Mouse (Mus musculus) CH12.LX (cell line): Measurements from ENCODE around the gene Clcnka. TPM values are rescaled to one million over a fixed set of nuclear protein-coding genes. Genes with fewer than 3 reads are reported as not detected.
A peak's percentile ranks its signal among the peaks of the same experiment; 100 is the strongest.

Source experiments
- DNase-seq: peaks from one replicate; pipeline ENCODE4 v3.0.0-alpha.2; 2013; ENCODE audit errors: extremely low read depth
- H3K27ac ChIP-seq: 2 replicates; pipeline ENCODE4 v1.5.1; 2012; ENCODE audit warnings: low read depth, mild to moderate bottlenecking, control low read depth, moderate library complexity; ENCODE audit not compliant: insufficient read depth
- H3K27me3 ChIP-seq: replicated peaks from 2 replicates; pipeline ENCODE3; 2012; ENCODE audit warnings: inconsistent platforms
- H3K36me3 ChIP-seq, 2 experiments: replicated peaks in 1 of 2; 2 replicates each; pipeline versions ENCODE3 to v1.6.1; 2012; ENCODE audit warnings: inconsistent platforms in 1 of 2, low read length in 1 of 2, mild to moderate bottlenecking in 1 of 2, mixed read lengths in 1 of 2, moderate library complexity in 1 of 2; ENCODE audit not compliant: control insufficient read depth in 1 of 2, insufficient read depth in 1 of 2
- H3K4me1 ChIP-seq, 2 experiments: 2 replicates each; pipeline ENCODE4 v1.6.1; 2012; ENCODE audit warnings: inconsistent platforms in 1 of 2, moderate library complexity in 1 of 2; ENCODE audit not compliant: insufficient read depth in 2 of 2, control insufficient read depth in 1 of 2
- H3K4me2 ChIP-seq: 2 replicates; pipeline ENCODE4 v1.6.1; 2012; ENCODE audit warnings: low read depth, mild to moderate bottlenecking, control low read depth; ENCODE audit not compliant: poor library complexity, insufficient read depth, severe bottlenecking
- H3K4me3 ChIP-seq, 3 experiments: fragments of 150-350 bp in 1 of 3; sonication (generic) in 1 of 3; replicated peaks in 1 of 3; 2 replicates each; pipeline versions ENCODE3 to v1.5.1; 2011 to 2012; ENCODE audit warnings: low read depth in 2 of 3, low read length in 2 of 3, mild to moderate bottlenecking in 2 of 3, moderate library complexity in 2 of 3, control low read depth in 1 of 3, improper control_type of control experiment in 1 of 3, inconsistent platforms in 1 of 3, mixed read lengths in 1 of 3; ENCODE audit not compliant: poor library complexity in 1 of 3
- H3K79me2 ChIP-seq: replicated peaks from 2 replicates; pipeline ENCODE4 v1.6.1; 2012; ENCODE audit warnings: mild to moderate bottlenecking, moderate library complexity; ENCODE audit not compliant: control insufficient read depth, poor library complexity, insufficient read depth, severe bottlenecking; ENCODE audit errors: extremely low read depth
- H3K9ac ChIP-seq: 2 replicates; pipeline ENCODE4 v1.6.1; 2012; ENCODE audit warnings: low read depth, mild to moderate bottlenecking, control low read depth, moderate library complexity; ENCODE audit not compliant: insufficient read depth
- H3K9me3 ChIP-seq: replicated peaks from 2 replicates; pipeline ENCODE3; 2012; ENCODE audit warnings: low read length, inconsistent platforms, mixed read lengths
- BHLHE40 ChIP-seq: IDR thresholded peaks from 2 replicates; pipeline ENCODE4 v1.6.1; 2011; ENCODE audit warnings: mild to moderate bottlenecking, low read depth, low read length, improper control_type of control experiment
- CHD2 ChIP-seq: IDR thresholded peaks from 2 replicates; pipeline ENCODE4 v1.6.1; 2011; ENCODE audit warnings: low read length, improper control_type of control experiment
- CTCF ChIP-seq, 2 experiments: IDR thresholded peaks in 1 of 2; conservative IDR thresholded peaks in 1 of 2; 2 replicates each; pipeline ENCODE4 v1.5.1; 2011 to 2012; ENCODE audit warnings: low read depth in 2 of 2, low read length in 2 of 2, improper control_type of control experiment in 1 of 2, inconsistent platforms in 1 of 2, mild to moderate bottlenecking in 1 of 2, moderate library complexity in 1 of 2
- E2F4 ChIP-seq: IDR thresholded peaks from 2 replicates; pipeline ENCODE4 v1.6.1; 2011; ENCODE audit warnings: low read depth, low read length, improper control_type of control experiment; ENCODE audit not compliant: insufficient replicate concordance
- ELF1 ChIP-seq: IDR thresholded peaks from 2 replicates; pipeline ENCODE4 v1.6.1; 2014; ENCODE audit warnings: low read depth, mild to moderate bottlenecking, inconsistent platforms, low read length, improper control_type of control experiment
- EP300 ChIP-seq: IDR thresholded peaks from 2 replicates; pipeline ENCODE4 v1.6.1; 2011; ENCODE audit warnings: low read length, improper control_type of control experiment
- HCFC1 ChIP-seq: IDR thresholded peaks from 2 replicates; pipeline ENCODE4 v1.6.1; 2012; ENCODE audit warnings: low read depth, mild to moderate bottlenecking, inconsistent platforms, low read length, improper control_type of control experiment
- IRF4 ChIP-seq: IDR thresholded peaks from 2 replicates; pipeline ENCODE4 v1.6.1; 2014; ENCODE audit warnings: low read depth, mild to moderate bottlenecking, inconsistent platforms, low read length, improper control_type of control experiment
- JUN ChIP-seq: IDR thresholded peaks from 2 replicates; pipeline ENCODE4 v1.6.1; 2011; ENCODE audit warnings: low read depth, mild to moderate bottlenecking, low read length, improper control_type of control experiment, moderate library complexity; ENCODE audit not compliant: insufficient read depth
- KAT2A ChIP-seq: IDR thresholded peaks from 2 replicates; pipeline ENCODE4 v1.6.1; 2012; ENCODE audit warnings: low read length, improper control_type of control experiment, inconsistent platforms; ENCODE audit not compliant: insufficient replicate concordance
- MAFK ChIP-seq: IDR thresholded peaks from 2 replicates; pipeline ENCODE4 v1.6.1; 2011; ENCODE audit warnings: low read length, improper control_type of control experiment; ENCODE audit not compliant: insufficient replicate concordance
- MAZ ChIP-seq: IDR thresholded peaks from 2 replicates; pipeline ENCODE4 v1.6.1; 2012; ENCODE audit warnings: low read depth, mild to moderate bottlenecking, inconsistent platforms, low read length, improper control_type of control experiment, moderate library complexity
- MEF2A ChIP-seq: IDR thresholded peaks from 2 replicates; pipeline ENCODE4 v1.6.1; 2014; ENCODE audit warnings: low read depth, mild to moderate bottlenecking, inconsistent platforms, low read length, improper control_type of control experiment, borderline replicate concordance
- MXI1 ChIP-seq: IDR thresholded peaks from 2 replicates; pipeline ENCODE4 v1.6.1; 2011; ENCODE audit warnings: mild to moderate bottlenecking, low read depth, low read length, improper control_type of control experiment
- MYC ChIP-seq: IDR thresholded peaks from 2 replicates; pipeline ENCODE4 v1.6.1; 2011; ENCODE audit warnings: low read depth, mild to moderate bottlenecking, improper control_type of control experiment, low read length
- PAX5 ChIP-seq: IDR thresholded peaks from 2 replicates; pipeline ENCODE4 v1.6.1; 2012; ENCODE audit warnings: low read length, inconsistent platforms, mixed read lengths
- POLR2A ChIP-seq: IDR thresholded peaks from 2 replicates; pipeline ENCODE4 v1.6.1; 2011; ENCODE audit warnings: low read depth, mild to moderate bottlenecking, improper control_type of control experiment, low read length
- POLR2AphosphoS2 ChIP-seq: IDR thresholded peaks from 2 replicates; pipeline ENCODE4 v1.6.1; 2011; ENCODE audit warnings: low read depth, low read length, improper control_type of control experiment
- RCOR1 ChIP-seq: conservative IDR thresholded peaks from 2 replicates; pipeline ENCODE4 v1.6.1; 2012; ENCODE audit warnings: low read depth, mild to moderate bottlenecking, inconsistent platforms, low read length, improper control_type of control experiment
- SIN3A ChIP-seq: IDR thresholded peaks from 2 replicates; pipeline ENCODE4 v1.6.1; 2012; ENCODE audit warnings: low read length, improper control_type of control experiment, inconsistent platforms
- SMC3 ChIP-seq: IDR thresholded peaks from 2 replicates; pipeline ENCODE4 v1.6.1; 2011; ENCODE audit warnings: low read depth, low read length, improper control_type of control experiment
- TBP ChIP-seq: conservative IDR thresholded peaks from 2 replicates; pipeline ENCODE4 v1.6.1; 2011; ENCODE audit warnings: low read depth, low read length, improper control_type of control experiment
- TCF12 ChIP-seq: IDR thresholded peaks from 2 replicates; pipeline ENCODE4 v1.6.1; 2014; ENCODE audit warnings: low read depth, mild to moderate bottlenecking, inconsistent platforms, low read length, improper control_type of control experiment
- UBTF ChIP-seq: IDR thresholded peaks from 2 replicates; pipeline ENCODE4 v1.6.1; 2012; ENCODE audit warnings: low read depth, mild to moderate bottlenecking, inconsistent platforms, low read length, improper control_type of control experiment, moderate library complexity
- USF1 ChIP-seq: IDR thresholded peaks from 2 replicates; pipeline ENCODE4 v1.6.1; 2014; ENCODE audit warnings: low read depth, mild to moderate bottlenecking, inconsistent platforms, low read length, improper control_type of control experiment
- USF2 ChIP-seq: conservative IDR thresholded peaks from 2 replicates; pipeline ENCODE4 v1.6.1; 2011; ENCODE audit warnings: low read depth, low read length, improper control_type of control experiment
- ZC3H11A ChIP-seq: IDR thresholded peaks from 2 replicates; pipeline ENCODE4 v1.6.1; 2012; ENCODE audit warnings: low read depth, mild to moderate bottlenecking, inconsistent platforms, low read length, improper control_type of control experiment
- ZKSCAN1 ChIP-seq: IDR thresholded peaks from 2 replicates; pipeline ENCODE4 v1.6.1; 2012; ENCODE audit warnings: low read depth, inconsistent platforms, low read length, improper control_type of control experiment, borderline replicate concordance
- ZMIZ1 ChIP-seq: IDR thresholded peaks from 2 replicates; pipeline ENCODE4 v1.6.1; 2012; ENCODE audit warnings: low read depth, mild to moderate bottlenecking, inconsistent platforms, low read length, improper control_type of control experiment
- ZNF384 ChIP-seq: IDR thresholded peaks from 2 replicates; pipeline ENCODE4 v1.6.1; 2012; ENCODE audit warnings: low read depth, low read length, improper control_type of control experiment, inconsistent platforms
- dilution Hi-C: fragments of 300-500 bp; cut with MboI; formaldehyde crosslinking; loops from 2 replicates; pipeline ENCODE4 v1.14.3; 2020; ENCODE audit warnings: low sequenced_read_pairs; ENCODE audit not compliant: extremely low pct_unique_long_range_greater_than_20kb, extremely low pct_ligation_motif_present
- in situ Hi-C: fragments of 300-500 bp; cut with MboI; formaldehyde crosslinking; loops from 3 replicates; pipeline ENCODE4 v1.14.3; 2019; ENCODE audit warnings: low sequenced_read_pairs, low pct_ligation_motif_present, low pct_unique_long_range_greater_than_20kb, mixed read lengths
- polyA plus RNA-seq: library from polyadenylated mRNA; unstranded; fragments of >175 nt; gene quantifications from 2 replicates; pipeline ENCODE4 v1.2.1, GENCODE M21; 2012; ENCODE audit warnings: low read depth; ENCODE audit not compliant: insufficient read length
- total RNA-seq, 2 experiments: library from RNA; depleted of rRNA; stranded (reverse); fragments of 300-350 nt in 1 of 2; fragments of >200 nt in 1 of 2; gene quantifications; 2 replicates each; pipeline ENCODE4 v1.2.3; 2012 to 2014

Gene Clcnka
- total and polyA plus RNA-seq, 3 experiments, result not detected

DNA sequence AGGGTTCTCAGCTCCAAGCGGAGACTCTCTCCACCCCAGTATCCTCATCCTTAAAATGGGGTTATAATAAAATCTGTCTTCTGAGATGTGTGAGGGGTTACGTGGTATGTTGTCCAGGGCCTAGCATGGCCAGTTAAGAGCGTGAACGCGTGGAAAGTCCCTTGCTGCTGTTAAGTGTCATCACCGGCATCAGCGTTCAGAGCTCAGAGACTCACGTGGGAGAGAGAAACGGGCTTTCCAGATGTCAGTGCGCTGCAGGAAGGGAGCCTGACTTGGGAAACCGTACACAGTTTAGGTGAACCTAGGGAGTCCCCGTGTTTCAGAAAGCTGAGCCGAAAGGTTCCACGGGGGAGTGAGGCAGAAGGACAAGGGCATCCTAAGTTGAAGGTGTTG is 46.8 kb upstream of the Clcnka start:
- peaks cover 9 to 24% of the 10 kb centered on the region in 2 experiments for H3K4me1 ChIP-seq
- H3K27ac ChIP-seq, result peak overlapping the region; percentile 2; the same call in 1 of the 2 replicates
- in situ Hi-C loops, result loop anchor here (5.0 kb wide), 1 partner anchor 33 kb away; no protein-coding TSS in a partner anchor
- peak overlapping the region; percentile 75 to 90 (median 76) for H3K4me3 ChIP-seq
- dilution Hi-C loops, result no loop called here
- peaks cover 3% of the 10 kb centered on the region for H3K27me3 ChIP-seq
- H3K9me3 ChIP-seq, result no peaks in the 10 kb centered on the region
- DNase-seq, result peak; percentile 35
- peaks cover 12% of the 10 kb centered on the region for H3K79me2 ChIP-seq
- H3K9ac ChIP-seq, result peak overlapping the region; percentile 93
- H3K4me2 ChIP-seq, result peak overlapping the region; percentile 88
- TF ChIP-seq POLR2AphosphoS2 (no peak), MXI1 (peak; percentile 86), EP300 (no peak), CHD2 (no peak), MYC (0 out of 2 replicates have a peak, but pooled peaks have one; percentile 36), SIN3A (0 out of 2 replicates have a peak, but pooled peaks have one; percentile 69), BHLHE40 (peak; percentile 55)
- H3K36me3 ChIP-seq, result peaks cover 22 to 39% of the 10 kb centered on the region in 2 experiments

DNA sequence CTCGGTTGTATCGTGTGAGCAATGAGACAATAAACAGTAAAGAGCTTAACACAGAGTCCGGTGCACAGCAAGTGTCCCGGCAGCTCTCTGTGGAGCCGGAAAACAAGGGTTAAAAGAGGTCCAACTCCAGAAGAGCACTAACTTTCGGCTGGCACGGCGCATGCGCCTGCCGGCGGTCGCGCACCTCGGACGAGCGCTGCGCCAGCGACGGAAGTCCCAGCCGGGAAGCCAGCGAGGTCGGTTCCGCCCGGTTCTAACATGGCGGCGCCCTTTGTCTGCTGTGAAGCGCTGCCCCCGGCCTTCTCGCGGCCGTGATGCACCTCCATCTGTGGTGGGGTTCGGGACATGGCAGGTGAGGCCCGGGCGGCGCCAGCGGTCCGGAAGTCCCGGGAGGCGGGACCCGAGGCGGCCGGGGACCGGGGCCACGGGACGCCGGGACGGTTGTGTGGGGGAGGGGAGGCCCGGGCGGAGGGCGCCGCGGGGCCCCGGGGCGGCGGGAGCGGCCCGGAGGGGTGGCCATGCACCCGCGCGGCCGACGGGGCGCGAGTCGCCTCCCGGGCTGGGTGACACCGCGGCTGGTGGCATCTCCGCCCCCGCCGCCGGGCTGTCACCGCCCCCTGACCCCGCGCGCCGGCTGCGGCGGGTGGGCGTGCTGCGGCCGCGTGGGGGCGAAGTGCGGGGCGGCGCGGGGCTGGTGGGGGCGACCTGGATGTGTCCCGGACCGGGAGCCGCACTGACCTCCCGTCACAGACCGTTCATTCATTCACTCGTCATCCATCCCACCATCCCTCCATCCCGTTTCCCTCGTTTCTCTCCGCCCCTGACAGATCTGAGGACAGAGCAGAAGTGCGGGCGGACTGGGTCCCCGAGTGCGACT is 46.2 kb upstream of the Clcnka start, which contains the start of gene Zbtb17:
TSS of gene Zbtb17 (plus strand) at position 204 of the 877 bp plus-strand sequence.
- peak within 1 kb of the TSS; percentile 88 for H3K4me2 ChIP-seq
- peak within 1 kb of the TSS; percentile 93 for H3K9ac ChIP-seq
- in situ Hi-C loops, result loop anchor here (5.0 kb wide), 1 partner anchor 32 kb away; no protein-coding TSS in a partner anchor
- DNase-seq, result peak; percentile 87
- peaks cover 12% of the 10 kb centered on the region for H3K79me2 ChIP-seq
- no peaks in the 10 kb centered on the region for H3K9me3 ChIP-seq
- H3K4me3 ChIP-seq, result peak within 1 kb of the TSS; percentile 75 to 90 (median 76)
- H3K27ac ChIP-seq, result peak within 1 kb of the TSS; percentile 2; the same call in 1 of the 2 replicates
- H3K36me3 ChIP-seq, result peaks cover 20 to 36% of the 10 kb centered on the region in 2 experiments
- dilution Hi-C loops, result no loop called here
- peaks cover 3% of the 10 kb centered on the region for H3K27me3 ChIP-seq
- H3K4me1 ChIP-seq, result peaks cover 9 to 22% of the 10 kb centered on the region in 2 experiments
- TF ChIP-seq E2F4, result no peak
- peak; percentile 79 for TF ChIP-seq CHD2
- peak; percentile 99 for TF ChIP-seq ELF1
- no peak for TF ChIP-seq MAFK
- TF ChIP-seq SMC3, result no peak
- peak; percentile 78; the same call in 1 of the 2 replicates for TF ChIP-seq POLR2AphosphoS2
- peak; percentile 93 for TF ChIP-seq TCF12
- peak; percentile 59; the same call in 1 of the 2 replicates for TF ChIP-seq IRF4
- no peak for TF ChIP-seq EP300
- TF ChIP-seq HCFC1, result peak; percentile 99
- no peak for TF ChIP-seq CTCF (conservative IDR thresholded peaks at IDR 0.05 in 1 of 2, IDR thresholded peaks at IDR 0.05 in 1 of 2; ENCODE audit: low read depth in 2 of 2, low read length in 2 of 2)
- TF ChIP-seq RCOR1, result 0 out of 2 replicates have a peak, but pooled peaks have one; percentile 62
- TF ChIP-seq KAT2A, result peak; percentile 98
- peak; percentile 58 for TF ChIP-seq ZMIZ1
- TF ChIP-seq MEF2A, result peak; percentile 68
- no peak for TF ChIP-seq ZC3H11A
- no peak for TF ChIP-seq MAZ
- TF ChIP-seq POLR2A, result peak; percentile 89
- 0 out of 2 replicates have a peak, but pooled peaks have one; percentile 58 for TF ChIP-seq UBTF
- no peak for TF ChIP-seq USF2
- peak; percentile 83 for TF ChIP-seq TBP
- no peak for TF ChIP-seq ZNF384
- TF ChIP-seq USF1, result no peak
- TF ChIP-seq JUN, result no peak
- TF ChIP-seq SIN3A, result peak; percentile 95
- TF ChIP-seq PAX5, result no peak
- no peak for TF ChIP-seq ZKSCAN1
